Mouse (Mus musculus) E14TG2a.4 (cell line): ENCODE data around the gene 1520401A03Rik.
A peak's percentile ranks its signal among the peaks of the same experiment; 100 is the strongest.

Source experiments
- H3K27me3 ChIP-seq: 2 replicates; pipeline ENCODE4 v1.6.1; 2014; ENCODE audit warnings: low read length, control low read depth; ENCODE audit not compliant: insufficient read depth
- H3K36me3 ChIP-seq: 2 replicates; pipeline ENCODE4 v1.6.1; 2014; ENCODE audit warnings: low read length, control low read depth; ENCODE audit not compliant: insufficient read depth
- H3K4me1 ChIP-seq: replicated peaks from 2 replicates; pipeline ENCODE4 v1.6.1; 2014; ENCODE audit warnings: low read depth, low read length, control low read depth
- H3K4me3 ChIP-seq: replicated peaks from 2 replicates; pipeline ENCODE4 v1.5.1; 2014; ENCODE audit warnings: mild to moderate bottlenecking, low read length
- H3K9me3 ChIP-seq: 2 replicates; pipeline ENCODE4 v1.6.1; 2014; ENCODE audit warnings: low read length, control low read depth
- CTCF ChIP-seq: conservative IDR thresholded peaks from 2 replicates; pipeline ENCODE4 v1.5.1; 2014; ENCODE audit warnings: low read length
- NANOG ChIP-seq: IDR thresholded peaks from 2 replicates; pipeline ENCODE4 v1.6.1; 2014; ENCODE audit warnings: borderline replicate concordance, low read length, mixed read lengths
- POU5F1 ChIP-seq: IDR thresholded peaks from 2 replicates; pipeline ENCODE4 v1.6.1; 2014; ENCODE audit warnings: low read length, borderline replicate concordance

1520401A03Rik gene

GRCm38 (mm10) chr17:23699131-23700077 lies 23.2 kb downstream of the 1520401A03Rik start:
- peaks cover 50% of the 10 kb centered on the region for H3K4me1 ChIP-seq
- peaks cover 35% of the 10 kb centered on the region for H3K27me3 ChIP-seq
- no peaks in the 10 kb centered on the region for H3K9me3 ChIP-seq
- no peaks in the 10 kb centered on the region for H3K36me3 ChIP-seq
- peak overlapping the region; percentile 90 for H3K4me3 ChIP-seq
- no peak for TF ChIP-seq CTCF
- TF ChIP-seq POU5F1: no peak
- TF ChIP-seq NANOG: no peak

GRCm38 (mm10) chr17:23695801-23696200 lies 26.8 kb downstream of the 1520401A03Rik start:
- H3K27me3 ChIP-seq: peaks cover 28% of the 10 kb centered on the region

GRCm38 (mm10) chr17:23694491-23694890 lies 28.1 kb downstream of the 1520401A03Rik start:
- peak overlapping the region; percentile 0; the same call in 1 of the 2 replicates for H3K4me3 ChIP-seq
- H3K9me3 ChIP-seq: no peaks in the 10 kb centered on the region
- TF ChIP-seq NANOG (no peak), POU5F1 (no peak), CTCF (no peak)
- H3K27me3 ChIP-seq: peaks cover 26% of the 10 kb centered on the region
- no peaks in the 10 kb centered on the region for H3K36me3 ChIP-seq
- H3K4me1 ChIP-seq: peaks cover 60% of the 10 kb centered on the region

More at GRCm38 (mm10) chr17:23695801-23696200, 26.8 kb downstream of the 1520401A03Rik start:
- Histone ChIP-seq H3K4me3 (no peak overlapping the region), H3K36me3 (no peaks in the 10 kb centered on the region), H3K4me1 (peaks cover 63% of the 10 kb centered on the region), H3K9me3 (no peaks in the 10 kb centered on the region)
- no peak for TF ChIP-seq POU5F1
- peak; percentile 5; the same call in 1 of the 2 replicates for TF ChIP-seq NANOG

- TF ChIP-seq NANOG (no peak), CTCF (no peak), POU5F1 (no peak)
- peaks cover 67% of the 10 kb centered on the region for H3K4me1 ChIP-seq
- peaks cover 46% of the 10 kb centered on the region for H3K27me3 ChIP-seq
- peak within 1 kb of the TSS; percentile 73 for H3K4me3 ChIP-seq
- H3K36me3 ChIP-seq: peaks cover 14% of the 10 kb centered on the region
- no peaks in the 10 kb centered on the region for H3K9me3 ChIP-seq
Measured at GRCm38 (mm10) chr17:23683856-23684672, 38.5 kb downstream of the 1520401A03Rik start, which contains the start of gene Cldn9. TSS of gene Cldn9 (minus strand) at chr17:23684026.

- no peak for TF ChIP-seq NANOG
- no peak for TF ChIP-seq POU5F1
- no peak for TF ChIP-seq CTCF
- Histone ChIP-seq H3K27me3 (peaks cover 54% of the 10 kb centered on the region), H3K4me3 (peak overlapping the region; percentile 73), H3K9me3 (no peaks in the 10 kb centered on the region), H3K4me1 (peaks cover 74% of the 10 kb centered on the region), H3K36me3 (peaks cover 14% of the 10 kb centered on the region)
Measured at GRCm38 (mm10) chr17:23683226-23683625, 39.4 kb downstream of the 1520401A03Rik start.

GRCm38 (mm10) chr17:23682530-23682929 lies 40.1 kb downstream of the 1520401A03Rik start:
- TF ChIP-seq NANOG (no peak), CTCF (no peak), POU5F1 (no peak)
- Histone ChIP-seq H3K9me3 (no peaks in the 10 kb centered on the region), H3K36me3 (peaks cover 14% of the 10 kb centered on the region), H3K4me3 (peak overlapping the region; percentile 73), H3K4me1 (peaks cover 80% of the 10 kb centered on the region), H3K27me3 (peaks cover 61% of the 10 kb centered on the region)

GRCm38 (mm10) chr17:23682092-23682491 lies 40.5 kb downstream of the 1520401A03Rik start:
- H3K36me3 ChIP-seq: peaks cover 14% of the 10 kb centered on the region

GRCm38 (mm10) chr17:23681086-23681485 lies 41.5 kb downstream of the 1520401A03Rik start:
- peak overlapping the region; percentile 5; the same call in 1 of the 2 replicates for H3K4me3 ChIP-seq
- H3K27me3 ChIP-seq: peaks cover 70% of the 10 kb centered on the region
- peaks cover 14% of the 10 kb centered on the region for H3K36me3 ChIP-seq
- H3K9me3 ChIP-seq: no peaks in the 10 kb centered on the region
- no peak for TF ChIP-seq POU5F1
- peaks cover 91% of the 10 kb centered on the region for H3K4me1 ChIP-seq

More at GRCm38 (mm10) chr17:23682092-23682491, 40.5 kb downstream of the 1520401A03Rik start:
- H3K4me1 ChIP-seq: peaks cover 82% of the 10 kb centered on the region
- H3K9me3 ChIP-seq: no peaks in the 10 kb centered on the region
- 0 out of 2 replicates have a peak overlapping the region, but pooled peaks have one; percentile 5 for H3K4me3 ChIP-seq
- TF ChIP-seq NANOG: no peak
- TF ChIP-seq CTCF: no peak
- TF ChIP-seq POU5F1: no peak
- H3K27me3 ChIP-seq: peaks cover 61% of the 10 kb centered on the region
